Mouse (Mus musculus): ENCODE data around the gene Stxbp4.

Stxbp4 gene
- long read RNA-seq, experiment 1, full-length matches to known transcripts = 3 of 5 reads
- long read RNA-seq, experiment 1, partial matches to known transcripts = 0 of 5 reads
- long read RNA-seq, experiment 1, other reads (novel, unspliced or antisense) = 2 of 5 reads
- long read RNA-seq, experiment 2, full-length matches to known transcripts = 4 of 5 reads
- long read RNA-seq, experiment 2, partial matches to known transcripts = 0 of 5 reads
- long read RNA-seq, experiment 2, other reads (novel, unspliced or antisense) = 1 of 5 reads

- intact Hi-C loops (cut with DNase I) = no loop called here
Measured at GRCm38 (mm10) chr11:90637440-90638311, at the start of gene Stxbp4, which contains the start of gene Cox11. Gene Stxbp4 (minus strand): TSS chr11:90638084. Gene Cox11 (plus strand): TSS chr11:90638173.

- intact Hi-C loops (cut with DNase I) = no loop called here
Measured at GRCm38 (mm10) chr11:90687040-90687439, 49.2 kb upstream of the Stxbp4 start.

DNA sequence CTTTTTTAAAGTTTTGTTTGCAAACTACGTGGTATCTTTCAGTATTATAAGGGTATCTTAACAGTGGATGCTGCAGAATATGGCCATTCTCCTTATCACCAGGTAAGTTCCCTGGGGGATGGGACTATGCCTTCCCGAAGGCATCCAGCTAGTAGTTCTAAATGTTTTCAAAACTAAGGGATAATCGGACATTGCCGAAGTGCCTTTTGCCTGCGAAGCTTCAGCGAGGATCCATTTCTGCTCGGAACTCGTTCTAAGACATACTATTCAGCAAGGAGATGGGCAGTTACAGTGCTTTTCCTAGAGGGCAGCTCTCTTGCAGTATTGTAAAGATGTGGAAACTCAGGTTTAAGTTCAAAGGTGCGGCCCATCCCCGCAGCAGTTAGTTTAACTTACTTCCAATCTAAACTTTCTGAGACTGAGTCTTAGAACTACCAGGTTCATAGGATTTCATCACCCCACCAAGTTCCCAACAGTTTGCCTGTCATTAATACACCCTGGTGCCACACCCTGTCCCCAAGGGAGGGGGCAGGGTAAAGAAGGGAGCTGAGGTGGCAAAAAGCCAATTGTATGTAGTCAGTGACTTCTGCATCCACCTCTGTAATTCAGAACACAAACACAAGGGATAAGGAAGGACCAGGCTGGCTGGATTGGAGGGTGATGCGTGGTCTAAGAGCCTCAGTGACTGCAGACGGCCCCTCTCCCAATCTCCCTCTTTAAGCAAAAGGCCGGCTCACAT is 48.6 kb upstream of the Stxbp4 start:
- intact Hi-C loops (cut with DNase I) = no loop called here

- intact Hi-C loops (cut with DNase I) = no loop called here
Measured at GRCm38 (mm10) chr11:90685196-90685595, 47.3 kb upstream of the Stxbp4 start.

DNA sequence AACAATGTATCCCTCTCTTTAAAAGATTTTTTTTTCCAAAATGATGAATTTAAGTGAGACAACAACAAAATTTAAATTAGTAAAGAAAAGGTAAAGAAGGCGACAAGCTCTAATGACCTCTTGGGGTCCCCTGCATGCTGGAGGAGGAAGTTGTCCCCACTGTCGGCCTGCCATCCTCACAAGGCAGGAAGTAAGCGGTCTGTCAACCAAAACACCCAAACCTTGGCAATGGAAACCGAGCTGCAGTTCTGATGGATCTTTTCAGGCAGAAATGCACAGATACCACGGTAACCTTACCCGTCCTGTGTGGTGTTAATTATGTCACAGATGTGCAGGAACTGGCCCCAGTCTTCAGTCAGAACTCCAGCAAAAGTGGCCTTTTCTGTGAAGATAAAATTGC is 46.9 kb upstream of the Stxbp4 start:
- intact Hi-C loops (cut with DNase I) = no loop called here

DNA sequence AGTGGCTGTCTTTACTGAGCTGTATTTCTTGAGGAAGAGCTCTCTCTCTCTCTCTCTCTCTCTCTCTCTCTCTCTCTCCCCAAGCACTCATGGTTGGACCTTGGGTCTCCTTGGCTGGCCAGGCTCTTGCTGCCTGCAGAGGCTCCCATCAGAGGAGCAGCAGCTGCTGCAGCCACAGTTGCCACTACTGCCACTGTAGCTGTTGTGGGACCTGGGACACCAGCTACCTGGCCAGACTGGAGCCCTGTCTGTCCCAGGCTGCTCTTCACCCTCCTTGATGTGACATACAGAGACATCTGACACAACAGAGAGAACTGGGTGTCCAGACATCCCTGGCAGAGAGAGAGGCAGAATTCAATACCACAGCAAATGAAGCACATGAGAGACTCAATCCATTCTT is 43.3 kb upstream of the Stxbp4 start:
- intact Hi-C loops (cut with DNase I) = no loop called here

DNA sequence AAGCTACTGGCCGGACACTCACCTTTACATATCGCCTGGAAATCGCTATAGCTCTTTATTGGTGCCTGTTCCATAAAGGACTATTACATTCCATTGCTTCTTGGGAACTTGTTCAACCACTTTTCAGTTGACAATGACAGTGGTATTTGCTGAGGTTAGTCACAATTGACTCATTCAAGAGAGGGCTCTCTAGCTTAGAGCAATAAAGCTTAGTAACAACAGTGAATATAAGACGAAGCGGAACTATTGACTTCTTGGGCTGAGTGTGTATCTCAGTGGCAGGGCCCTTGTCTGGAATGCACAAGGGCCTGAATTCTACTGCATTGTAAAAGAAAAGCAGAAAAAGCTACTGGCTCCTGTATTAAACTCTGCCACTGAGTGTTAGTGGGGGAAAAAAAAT is 40.7 kb upstream of the Stxbp4 start:
- intact Hi-C loops (cut with DNase I) = no loop called here

- intact Hi-C loops (cut with DNase I) = no loop called here
Measured at GRCm38 (mm10) chr11:90677771-90678288, 39.9 kb upstream of the Stxbp4 start.

GRCm38 (mm10) chr11:90677027-90677426 is 39.1 kb upstream of the Stxbp4 start:
- intact Hi-C loops (cut with DNase I) = no loop called here

DNA sequence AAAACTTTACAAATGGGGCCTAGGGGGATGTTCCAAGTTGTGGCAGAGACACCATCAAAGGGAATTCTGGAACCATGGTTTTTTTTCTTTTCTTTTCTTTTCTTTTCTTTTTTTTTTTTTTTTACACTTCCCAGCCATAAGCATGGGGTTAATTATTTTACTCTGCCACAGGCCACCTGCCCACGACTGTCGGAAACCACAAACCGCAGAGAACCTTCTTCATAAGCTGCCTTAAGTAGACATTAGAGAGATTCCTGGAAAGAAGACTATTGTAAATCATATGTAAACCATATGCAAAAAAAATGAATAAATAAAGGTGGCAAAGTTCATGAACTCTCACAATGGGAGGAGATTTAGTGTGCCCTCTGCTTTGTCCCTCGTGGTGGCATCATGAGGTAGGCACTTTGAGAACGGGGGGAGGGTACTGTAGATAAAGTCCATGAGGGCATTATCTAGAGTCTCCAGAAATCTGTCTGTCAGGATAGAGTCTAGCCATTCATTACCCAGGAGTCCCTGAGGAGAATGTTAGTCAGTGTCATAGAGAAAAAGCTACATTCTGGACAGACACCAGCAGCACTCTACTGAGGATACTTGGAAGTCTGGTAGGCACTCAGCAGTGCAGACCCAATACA is 37.7 kb upstream of the Stxbp4 start:
- intact Hi-C loops (cut with DNase I) = no loop called here

GRCm38 (mm10) chr11:90667325-90667724 is 29.4 kb upstream of the Stxbp4 start:
- intact Hi-C loops (cut with DNase I) = no loop called here

GRCm38 (mm10) chr11:90666916-90667315 is 29.0 kb upstream of the Stxbp4 start:
- intact Hi-C loops (cut with DNase I) = no loop called here

- intact Hi-C loops (cut with DNase I) = no loop called here
Measured at GRCm38 (mm10) chr11:90666144-90666757, 28.4 kb upstream of the Stxbp4 start.

DNA sequence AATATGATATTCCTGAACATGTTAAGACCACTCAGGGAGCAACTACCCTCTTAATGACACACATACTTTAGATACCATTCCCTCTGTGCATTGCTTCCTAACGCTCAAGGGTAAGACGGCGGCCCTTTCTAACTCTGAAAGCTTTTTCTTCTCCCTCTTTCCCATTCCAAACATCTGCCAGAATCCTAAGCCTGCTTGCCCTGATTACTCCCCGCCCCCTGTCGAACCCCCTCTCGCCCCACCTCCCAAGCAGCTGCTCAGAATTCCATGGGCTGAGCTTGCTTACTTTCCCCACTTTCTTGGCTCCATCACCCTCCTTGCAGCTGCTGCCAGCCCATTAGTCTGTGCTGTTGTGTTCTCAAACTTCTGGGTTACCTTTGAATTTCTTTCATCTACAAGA is 27.3 kb upstream of the Stxbp4 start:
- intact Hi-C loops (cut with DNase I) = no loop called here

GRCm38 (mm10) chr11:90664345-90664986 is 26.6 kb upstream of the Stxbp4 start:
- intact Hi-C loops (cut with DNase I) = no loop called here

DNA sequence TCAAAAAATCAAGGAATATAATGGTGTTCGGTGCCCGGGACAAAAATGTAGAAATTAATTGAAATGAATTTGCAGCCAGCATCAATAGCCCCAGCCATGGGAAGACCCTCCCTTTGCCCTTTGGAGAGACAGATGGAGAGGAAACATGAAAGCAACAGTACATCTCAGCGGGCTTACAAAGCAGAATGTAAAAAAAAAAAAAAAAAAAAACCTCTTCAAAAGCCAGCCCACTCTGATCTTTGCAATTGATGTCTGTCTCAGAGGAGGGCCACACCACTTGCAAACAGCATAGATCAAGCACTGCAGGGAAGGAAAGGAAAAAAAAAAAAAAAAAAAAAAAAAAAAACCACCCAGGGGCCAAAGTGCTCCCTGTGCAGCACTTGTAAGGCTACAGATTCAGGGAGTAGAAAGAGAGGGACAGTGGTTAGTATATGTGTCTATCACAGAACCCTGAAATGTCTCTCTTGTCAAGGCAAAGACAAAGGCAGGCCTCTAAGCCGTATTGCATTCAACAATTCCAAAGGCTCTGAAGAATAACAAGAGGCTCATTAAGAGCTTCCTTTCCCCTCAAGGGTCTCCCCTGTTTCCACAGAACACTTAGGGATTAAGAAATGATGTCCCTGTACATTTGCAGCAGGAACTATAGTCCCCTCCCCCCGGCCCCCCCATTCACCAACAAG is 25.9 kb upstream of the Stxbp4 start:
- intact Hi-C loops (cut with DNase I) = no loop called here

DNA sequence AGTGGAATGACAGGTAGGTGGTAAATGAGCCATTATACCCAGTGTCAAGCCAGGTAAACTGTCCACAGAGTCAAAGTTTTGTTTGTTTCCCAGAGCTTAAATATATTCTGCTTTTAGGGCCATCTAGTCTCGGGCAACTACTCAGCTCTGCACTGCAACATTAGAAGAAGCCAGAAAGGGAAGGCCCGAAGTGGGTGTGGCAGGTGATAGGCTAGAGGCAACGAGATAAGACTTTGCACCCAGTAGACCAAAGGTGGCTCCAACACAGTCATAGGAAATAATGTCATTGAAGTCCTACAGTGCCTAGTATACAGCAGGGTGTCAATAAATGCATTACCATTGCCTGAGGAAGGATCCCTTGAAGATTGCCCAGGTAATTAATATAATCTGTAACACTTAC is 25.2 kb upstream of the Stxbp4 start:
- intact Hi-C loops (cut with DNase I) = no loop called here

DNA sequence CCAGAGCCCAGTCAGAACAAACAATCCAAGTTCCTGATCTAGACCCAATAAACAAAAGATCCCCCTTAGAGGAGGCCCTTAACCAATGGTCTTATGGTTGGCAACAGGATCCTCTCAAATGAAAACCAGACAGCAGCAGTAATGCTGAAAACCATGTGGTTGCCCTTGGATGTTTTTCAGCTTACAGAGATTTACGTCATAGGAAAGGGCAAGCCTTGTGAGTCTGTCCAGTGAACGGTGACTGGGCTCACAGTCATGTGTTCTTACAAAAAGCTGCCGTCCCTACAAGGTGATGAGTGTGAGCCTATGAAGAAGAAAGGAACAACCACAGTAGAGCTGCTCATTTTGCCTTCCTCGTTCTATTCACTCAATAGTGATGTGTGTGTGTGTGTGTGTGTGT is 22.8 kb upstream of the Stxbp4 start:
- intact Hi-C loops (cut with DNase I) = no loop called here

- intact Hi-C loops (cut with DNase I) = no loop called here
Measured at GRCm38 (mm10) chr11:90657527-90657926, 19.6 kb upstream of the Stxbp4 start.

GRCm38 (mm10) chr11:90652603-90653002 is 14.7 kb upstream of the Stxbp4 start:
- intact Hi-C loops (cut with DNase I) = no loop called here
